Mouse (Mus musculus) right cerebral cortex, postnatal 4 days (tissue): Measurements from ENCODE around the gene Chst11.
A peak's percentile ranks its signal among the peaks of the same experiment; 100 is the strongest.
"Not testable (repeated sequence)": the region's sequence is repeated elsewhere in the genome, so short reads cannot be mapped to it uniquely, and the experiment has no call there.

Source experiments
- DNase-seq: peaks from one replicate; pipeline ENCODE4 v3.0.0-alpha.2; 2022

Chst11 gene

DNA sequence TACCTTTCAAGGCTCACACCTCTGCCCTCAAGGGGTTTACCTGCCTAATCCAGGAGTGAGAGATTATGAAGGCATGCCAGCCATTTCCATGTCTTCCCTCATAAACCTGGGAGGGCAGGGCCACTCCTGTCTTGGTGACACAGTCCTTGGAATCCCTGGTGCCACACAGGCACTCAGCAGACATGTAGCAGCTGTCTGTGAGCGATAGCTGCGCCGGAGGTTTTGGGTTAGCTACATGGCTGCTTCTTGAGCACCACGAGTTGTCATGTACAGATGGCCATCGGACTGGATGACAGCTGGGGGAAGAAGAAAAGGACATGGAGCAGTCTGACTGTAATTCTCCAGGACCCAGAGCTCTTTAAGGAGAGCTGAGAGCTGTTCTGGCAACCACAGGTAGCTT lies 129.3 kb downstream of the Chst11 start:
- DNase-seq = no peak

DNA sequence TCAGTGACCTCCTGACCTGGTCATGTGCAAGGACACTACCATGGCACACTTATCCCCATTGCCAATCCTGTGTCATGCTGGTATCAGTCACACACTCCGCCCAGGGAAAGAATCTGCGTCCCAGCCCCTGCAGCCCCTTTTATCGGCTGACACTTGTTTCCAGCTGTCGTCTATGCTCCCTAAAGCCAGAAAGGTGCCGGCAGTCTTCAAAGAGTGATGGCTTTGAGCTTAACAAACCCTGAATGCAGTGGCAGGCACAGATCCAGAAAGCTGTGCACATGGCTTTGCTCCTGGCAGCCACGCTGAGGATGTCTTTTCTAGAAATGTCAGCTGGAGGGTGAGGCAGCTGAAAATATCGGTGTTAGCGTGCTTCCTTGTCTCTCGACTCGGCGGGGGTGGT lies 131.6 kb downstream of the Chst11 start:
- DNase-seq = peak; percentile 52

DNA sequence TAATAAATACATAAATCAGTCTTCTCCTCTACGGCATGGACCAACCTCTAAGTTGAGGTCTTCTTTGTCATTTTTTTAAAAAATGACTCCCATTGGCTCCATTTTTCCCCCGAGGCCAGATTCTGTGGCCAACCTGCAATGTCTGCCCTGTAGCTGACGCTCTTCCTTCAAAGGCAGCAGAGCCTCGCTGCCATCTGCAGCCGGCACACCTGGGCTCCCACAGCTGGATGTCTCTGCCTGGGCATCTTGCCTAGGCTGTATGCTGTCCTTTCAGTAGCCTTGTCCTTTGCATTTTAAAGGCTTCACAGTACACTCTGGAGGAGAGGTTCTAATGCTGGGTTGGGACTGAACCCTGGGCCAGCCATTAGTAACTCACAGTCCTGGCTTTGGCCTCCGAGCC lies 132.6 kb downstream of the Chst11 start:
- DNase-seq = no peak

DNA sequence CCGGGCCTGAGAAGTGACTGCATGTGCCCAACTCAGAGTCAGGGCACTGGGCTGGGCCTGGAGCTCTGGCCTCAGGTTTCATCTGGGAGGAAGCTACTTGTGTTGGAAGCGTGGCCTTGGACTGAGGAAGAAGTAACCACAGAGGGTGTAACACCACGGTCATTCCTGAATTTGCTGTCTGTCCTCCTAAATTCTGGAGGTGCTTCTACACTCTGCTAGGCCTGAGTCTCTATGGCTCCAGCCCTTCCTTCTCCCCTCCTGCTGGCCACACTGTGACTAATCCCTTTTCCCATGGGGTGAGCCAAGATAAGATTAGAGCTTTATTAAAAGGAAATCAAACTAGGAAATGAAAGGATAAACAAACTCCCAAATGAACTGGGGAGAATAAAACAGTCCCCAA lies 133.3 kb downstream of the Chst11 start:
- no peak for DNase-seq

DNA sequence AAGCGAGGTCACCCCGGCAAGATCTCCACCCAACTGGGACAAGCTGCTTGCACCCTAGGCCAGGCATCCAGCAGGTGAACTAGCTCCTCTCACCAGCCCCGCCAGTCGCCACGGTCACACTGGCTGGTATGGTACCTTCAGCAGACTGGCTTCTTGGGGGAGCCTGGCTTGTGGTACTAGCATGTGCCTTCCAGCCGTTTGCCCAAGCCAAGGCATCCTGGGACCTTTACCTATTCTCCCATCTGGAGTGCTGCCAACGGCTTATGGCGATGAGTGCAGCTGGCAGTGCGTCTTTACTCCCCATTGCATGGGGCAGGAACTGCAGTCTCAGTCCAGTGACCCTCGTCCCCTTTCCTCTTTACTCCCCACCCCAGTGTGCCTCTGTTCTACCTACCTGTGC lies 133.7 kb downstream of the Chst11 start:
- no peak for DNase-seq

DNA sequence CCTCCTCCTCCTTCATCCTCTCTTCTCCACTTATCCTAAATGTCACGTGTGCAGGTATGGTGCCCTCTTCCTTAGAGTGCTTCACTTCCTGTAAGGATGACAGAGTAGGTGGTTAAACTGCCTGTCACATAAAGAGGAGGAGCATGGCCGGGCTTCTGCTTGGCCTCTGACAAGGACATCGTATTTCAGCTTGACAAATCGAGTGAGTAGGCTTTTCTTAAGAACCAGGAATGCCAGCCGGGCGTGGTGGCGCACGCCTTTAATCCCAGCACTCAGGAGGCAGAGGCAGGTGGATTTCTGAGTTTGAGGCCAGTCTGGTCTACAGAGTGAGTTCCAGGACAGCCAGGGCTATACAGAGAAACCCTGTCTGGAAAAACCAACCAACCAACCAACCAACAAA lies 134.2 kb downstream of the Chst11 start:
- DNase-seq = not testable (repeated sequence)

DNA sequence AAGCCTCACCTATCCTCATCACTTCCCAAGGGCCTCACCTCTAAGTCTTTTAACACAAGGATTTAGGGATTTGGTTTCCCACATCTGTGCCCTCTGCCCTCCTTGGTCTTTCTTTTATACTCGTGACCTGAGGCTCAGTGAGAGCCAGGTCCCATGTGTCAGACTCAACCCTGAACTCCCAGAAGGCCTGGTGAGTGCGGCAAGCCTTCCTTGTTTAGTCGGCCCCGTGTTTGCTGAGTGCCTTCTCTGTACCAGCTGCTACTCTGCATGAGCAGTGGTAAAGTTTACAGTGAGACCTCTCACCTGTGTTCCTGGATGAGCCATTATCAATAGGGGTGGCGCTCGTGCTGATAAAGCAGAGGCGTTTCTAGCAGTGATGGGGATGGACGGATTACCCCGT lies 134.6 kb downstream of the Chst11 start:
- no peak for DNase-seq

DNA sequence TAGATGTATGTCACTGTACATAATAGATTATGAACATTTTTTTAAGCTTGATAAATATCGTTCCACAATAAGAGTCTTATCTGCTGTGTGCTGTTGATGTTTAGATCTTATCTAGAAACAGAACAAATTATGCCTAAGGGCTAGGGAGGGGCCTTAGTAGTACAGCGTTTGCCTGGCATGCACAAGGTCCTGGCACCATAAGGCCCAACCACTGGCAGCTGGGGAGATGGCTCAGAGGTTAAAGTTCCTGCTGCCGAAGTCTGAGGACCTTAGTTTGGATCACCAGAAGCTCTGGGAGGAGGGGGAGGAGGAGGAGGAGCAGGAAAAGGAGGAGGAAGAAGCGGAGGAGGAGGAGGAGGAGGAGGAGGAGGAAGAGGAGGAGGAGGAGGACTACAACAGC lies 135.6 kb downstream of the Chst11 start:
- no peak for DNase-seq

DNA sequence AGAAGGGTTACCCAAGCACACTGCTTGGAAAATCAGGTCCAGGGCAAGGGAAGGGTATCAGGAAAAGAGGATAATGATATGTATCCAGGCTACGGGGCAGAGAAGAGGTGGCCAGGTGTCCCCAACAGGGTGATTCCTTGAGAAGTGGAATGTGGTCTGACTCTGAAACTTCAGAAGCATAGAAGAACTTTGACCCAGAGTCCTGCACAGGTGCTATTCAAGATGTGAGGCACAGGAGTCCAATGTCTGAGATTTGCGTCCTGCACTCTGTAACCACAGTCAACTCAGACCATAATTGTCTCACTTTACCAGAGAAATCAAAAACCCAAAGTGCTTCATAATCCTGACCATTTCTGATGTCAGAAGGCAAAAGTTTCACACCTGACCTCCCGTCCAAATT lies 139.3 kb downstream of the Chst11 start:
- DNase-seq = no peak

DNA sequence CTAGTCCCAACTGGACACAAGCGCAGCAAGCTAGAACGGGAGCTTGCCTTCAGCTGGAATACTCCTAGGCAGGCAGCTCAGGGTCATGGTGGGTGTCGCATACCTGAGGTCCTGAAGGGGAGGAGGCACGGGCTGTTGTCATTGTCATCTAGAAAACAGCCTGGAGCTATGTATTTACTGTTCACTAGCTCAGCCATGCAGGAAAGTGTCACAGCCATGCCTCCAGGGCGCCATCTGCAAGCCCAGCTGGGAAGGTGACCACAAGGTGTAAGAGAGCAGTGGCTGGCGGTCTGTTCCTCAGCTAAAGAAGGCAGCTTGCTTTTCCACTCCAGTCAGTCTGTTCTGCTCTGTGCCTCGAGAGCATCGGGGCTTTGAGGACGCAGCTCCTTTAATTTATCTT lies 141.1 kb downstream of the Chst11 start:
- DNase-seq = no peak

DNA sequence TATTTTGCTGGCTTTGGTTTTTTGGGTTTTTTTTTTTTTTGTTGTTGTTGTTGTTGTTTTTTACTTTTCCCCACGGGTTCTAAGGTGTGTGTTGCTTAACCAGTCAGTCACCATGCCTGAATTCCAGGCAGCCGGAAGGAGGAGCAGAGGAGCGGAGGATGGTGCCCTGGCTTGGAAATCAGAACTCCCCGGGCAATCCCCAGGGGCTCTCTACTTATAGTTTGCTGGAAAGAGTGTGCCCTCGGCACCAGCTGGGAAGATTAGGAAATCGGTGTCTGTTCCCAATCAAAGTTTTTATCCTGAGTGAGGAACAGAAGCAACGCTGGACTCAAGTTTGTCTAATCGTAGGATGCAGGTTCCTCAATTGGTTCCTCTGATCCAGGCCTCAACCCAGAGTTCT lies 143.1 kb downstream of the Chst11 start:
- DNase-seq = no peak

DNA sequence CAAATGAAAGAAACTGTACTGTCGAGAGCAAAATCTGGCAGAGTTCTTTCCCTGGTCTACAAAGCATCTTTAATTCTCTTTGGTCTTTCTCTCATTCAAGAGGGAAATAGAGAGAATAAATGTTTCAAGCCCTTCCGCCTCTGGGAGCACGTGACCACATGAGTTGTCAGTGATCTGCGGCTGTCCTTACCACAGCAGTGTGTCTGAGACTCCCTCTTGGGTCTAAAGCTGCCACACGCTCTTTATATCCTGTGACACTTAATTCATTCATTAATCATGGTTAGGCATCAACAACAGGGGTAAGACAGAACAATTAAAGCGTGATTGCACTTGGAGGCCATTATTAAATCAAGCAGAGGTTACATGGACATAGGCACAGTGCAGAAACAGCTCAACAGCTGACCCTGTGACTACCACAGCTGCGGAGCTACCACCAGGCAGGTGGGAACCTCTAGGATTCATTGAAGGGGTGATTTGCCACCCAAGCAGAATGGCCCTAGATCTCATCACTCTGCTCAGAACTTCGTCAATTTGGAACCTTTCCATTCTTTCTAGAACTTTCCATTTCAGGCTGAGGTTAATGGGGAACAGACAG lies 144.4 kb downstream of the Chst11 start:
- no peak for DNase-seq

DNA sequence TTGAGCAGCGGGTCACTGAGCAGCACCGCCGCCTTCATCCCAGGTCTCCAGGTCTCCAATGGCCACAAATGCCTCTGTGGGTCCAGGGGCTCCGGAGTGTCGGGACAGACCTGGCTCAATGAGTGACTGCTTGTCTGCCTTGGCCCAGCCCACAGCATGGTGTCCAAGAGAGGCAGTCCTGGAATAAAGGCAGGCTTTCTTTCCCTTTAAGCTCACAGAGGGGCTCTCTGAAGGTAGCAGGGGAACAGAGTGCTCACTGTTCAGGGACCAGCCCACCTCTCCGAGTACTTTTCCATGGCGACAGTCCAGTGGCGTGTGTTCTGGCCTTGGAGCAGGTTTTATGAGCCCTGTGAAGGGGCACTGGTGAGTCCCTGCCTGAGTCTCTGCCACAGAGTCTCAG lies 145.3 kb downstream of the Chst11 start:
- no peak for DNase-seq

DNA sequence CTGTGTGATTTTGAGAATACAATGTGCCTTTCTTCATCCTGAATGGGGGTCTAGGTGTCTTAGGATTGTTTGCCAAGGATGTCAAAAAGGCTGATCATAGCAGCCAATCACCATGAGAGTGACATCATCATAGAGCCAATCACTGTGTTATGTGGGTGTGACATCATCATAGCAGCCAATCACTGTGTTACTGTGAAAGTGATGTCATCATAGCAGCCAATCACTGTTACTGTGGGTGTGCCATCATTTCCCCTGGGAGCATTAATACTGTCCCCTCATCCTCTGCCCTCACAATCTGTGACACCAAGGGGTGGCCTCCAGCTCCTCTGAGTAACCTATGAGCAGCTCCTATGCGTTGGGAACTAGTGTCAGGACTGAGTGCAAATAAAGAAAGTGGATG lies 146.6 kb downstream of the Chst11 start:
- no peak for DNase-seq

DNA sequence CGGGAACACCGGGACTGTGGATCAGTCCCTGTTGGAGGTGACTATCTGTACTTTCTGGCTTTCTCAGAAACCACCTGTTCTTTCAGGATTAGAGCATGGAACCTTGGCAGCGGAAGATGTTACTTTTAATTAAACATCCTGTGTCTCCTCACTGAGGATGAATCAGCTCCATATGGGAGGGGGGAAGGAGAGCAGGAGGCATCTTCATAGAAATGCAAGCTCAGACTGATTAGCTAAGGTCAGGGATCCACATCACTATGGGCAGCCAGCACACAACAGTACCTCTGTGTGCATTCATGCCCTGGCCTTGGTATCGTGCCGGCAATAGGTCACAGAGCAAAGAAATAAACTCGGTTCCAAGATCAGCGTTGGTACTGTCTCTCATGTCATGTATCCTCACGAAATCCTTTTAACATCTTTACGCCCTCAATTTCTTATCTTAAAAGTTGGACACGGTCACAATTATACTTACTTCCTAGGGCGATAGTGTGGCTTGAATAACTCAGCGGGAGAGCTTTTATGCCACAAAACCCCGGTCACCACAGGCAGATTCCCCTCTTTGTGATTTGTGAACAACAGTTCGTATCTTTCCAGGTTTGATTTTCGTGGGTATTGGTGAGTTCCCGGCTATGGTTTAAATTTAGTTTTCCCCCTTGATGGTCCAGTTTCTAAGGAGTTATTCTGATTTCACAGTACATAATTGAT lies 148.7 kb downstream of the Chst11 start:
- DNase-seq = no peak

DNA sequence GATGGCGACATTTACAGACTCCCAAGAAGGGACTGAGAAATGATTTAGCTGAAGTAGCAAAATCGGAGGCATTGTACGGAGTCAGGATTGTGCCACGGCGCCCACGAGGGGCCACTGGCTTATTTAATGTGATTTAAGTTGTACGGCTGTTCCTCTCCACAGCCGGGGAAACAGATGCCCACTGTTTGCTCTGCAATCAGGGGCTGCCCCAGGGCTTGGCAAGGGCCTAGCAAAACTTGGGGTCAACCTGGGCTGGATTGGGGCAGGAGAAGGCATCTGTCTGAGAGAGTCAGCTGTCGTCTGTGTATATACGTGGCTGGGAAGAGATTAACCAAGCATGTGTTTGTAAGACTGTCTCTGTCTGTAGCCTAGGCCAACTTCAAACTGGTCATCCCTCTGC lies 149.6 kb downstream of the Chst11 start:
- DNase-seq = no peak

DNA sequence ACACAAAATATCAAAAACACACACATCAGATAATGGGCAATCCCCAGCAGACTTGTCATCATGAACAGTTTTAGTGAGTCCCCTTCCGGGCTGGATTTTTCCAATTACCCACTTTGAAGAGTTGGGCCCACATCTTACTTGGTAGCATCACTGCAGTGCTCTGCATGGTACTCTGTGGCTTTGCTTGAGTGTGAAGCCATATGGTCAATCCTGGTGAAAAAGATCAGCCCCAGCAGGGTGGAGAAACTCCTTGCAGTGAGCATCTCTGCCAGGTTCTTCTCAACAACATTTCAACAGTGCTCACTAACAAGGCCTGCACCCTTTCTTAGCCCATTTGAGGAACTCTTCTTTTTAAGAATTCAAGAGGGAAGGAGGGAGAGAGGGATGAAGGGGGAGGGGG lies 150.7 kb downstream of the Chst11 start:
- no peak for DNase-seq

DNA sequence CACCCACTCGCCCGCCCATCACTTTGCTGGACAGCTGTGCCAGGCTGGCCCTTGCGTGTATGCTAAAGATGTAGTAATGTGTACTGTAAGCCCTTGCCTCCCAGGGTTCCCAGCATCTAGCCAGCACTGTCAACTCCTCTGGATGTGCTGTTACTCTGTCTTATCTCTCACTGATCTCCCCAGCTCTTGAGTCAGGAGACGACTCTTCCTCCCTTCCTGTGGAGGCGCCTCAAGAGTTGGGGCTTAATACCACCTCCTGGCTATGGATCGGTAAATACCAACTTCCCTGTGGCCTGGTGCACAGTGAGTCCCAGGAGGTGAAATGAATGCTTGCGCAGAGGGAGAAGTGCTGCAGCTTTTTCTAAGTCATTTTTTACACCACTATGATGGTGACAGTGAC lies 151.8 kb downstream of the Chst11 start:
- no peak for DNase-seq

DNA sequence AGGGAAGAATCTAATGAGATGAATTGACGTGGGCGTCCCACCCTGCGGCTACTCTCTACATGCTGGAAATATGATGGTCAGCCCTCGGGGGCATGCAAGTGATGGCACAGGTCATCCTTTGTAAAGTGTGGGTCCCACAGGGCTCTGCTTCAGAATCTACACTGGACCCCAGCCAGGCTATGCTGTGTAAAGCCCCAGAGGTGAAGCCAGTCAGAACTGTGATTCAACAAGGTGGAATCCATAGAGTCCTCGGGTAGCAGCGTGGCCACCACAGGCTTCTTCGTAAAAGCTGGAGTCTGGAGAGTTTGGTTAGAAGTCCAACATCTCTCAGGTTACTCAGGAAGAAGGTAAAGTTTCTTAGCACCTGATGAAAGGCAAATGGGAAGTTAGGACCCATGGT lies 154.0 kb downstream of the Chst11 start:
- DNase-seq = no peak

DNA sequence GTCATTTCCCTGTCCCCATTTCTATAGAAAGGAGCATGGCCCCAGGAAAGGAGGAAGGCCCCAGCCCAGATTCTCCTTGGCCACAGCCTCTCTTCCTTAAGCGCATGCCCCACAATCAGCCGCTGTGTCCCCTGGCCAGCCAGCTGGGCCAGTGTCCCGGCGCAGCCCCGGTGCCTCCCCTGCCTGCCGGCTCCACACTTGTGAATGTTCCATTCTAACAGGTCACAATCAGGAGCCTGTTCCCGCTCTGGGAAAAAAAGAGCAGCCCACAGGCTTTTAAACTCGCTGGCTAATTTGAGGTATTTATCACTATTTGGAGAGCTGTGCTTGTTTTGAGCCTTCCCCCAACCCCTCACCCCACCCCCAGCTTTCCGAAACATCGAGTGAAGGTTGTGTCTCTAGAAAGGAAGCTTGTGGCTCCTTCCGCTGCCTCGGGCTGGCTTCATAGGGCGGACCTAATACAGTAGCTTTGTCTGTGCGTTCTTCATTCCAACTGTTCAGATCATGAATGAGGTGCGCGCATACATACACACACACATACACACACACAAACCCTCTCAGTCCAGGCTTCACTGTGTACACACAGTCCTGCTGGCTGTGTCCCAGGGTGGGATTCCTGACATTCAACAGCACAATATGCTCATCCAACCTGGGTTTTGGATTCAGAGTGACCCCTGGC lies 155.1 kb downstream of the Chst11 start:
- peak; percentile 40 for DNase-seq

DNA sequence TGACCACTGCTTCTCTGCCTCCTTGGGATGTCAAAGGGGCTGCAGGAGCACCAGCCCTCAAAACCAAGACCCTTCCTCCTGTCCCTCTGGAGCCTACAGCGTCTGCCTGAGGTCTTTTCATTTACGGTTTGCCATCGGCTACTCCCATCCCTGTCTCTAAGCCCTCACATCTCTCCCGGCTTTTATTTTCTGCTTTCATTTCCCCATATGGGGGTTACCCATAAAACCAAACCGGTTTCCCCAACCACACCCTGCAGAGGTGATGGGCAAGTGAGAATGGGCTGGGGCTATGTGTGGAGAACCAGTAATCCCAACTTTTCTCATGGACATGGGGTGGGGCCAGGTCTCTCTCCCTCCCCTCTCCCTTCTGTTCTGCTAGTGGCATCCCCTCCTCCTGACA lies 156.1 kb downstream of the Chst11 start:
- DNase-seq = no peak

DNA sequence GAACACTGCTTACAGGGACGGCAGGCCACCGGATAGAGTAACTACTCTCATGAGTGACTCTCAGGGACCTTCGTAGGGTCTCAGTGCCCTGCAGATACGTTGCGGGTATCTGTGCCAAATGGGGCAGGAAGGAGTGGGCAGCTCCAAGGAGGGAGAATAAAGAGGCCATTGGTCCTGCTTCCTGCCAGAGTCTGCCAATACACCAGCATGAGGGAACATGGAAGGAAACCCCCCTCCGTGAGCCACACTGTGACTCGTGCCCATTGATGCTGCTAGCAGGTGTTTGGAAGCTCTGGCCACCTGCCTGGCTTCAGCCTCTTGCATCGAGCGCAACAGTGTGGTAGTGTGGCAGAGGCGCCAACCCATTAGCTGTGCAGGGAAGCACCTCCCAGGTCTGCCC lies 157.8 kb downstream of the Chst11 start:
- peak; percentile 25 for DNase-seq

DNA sequence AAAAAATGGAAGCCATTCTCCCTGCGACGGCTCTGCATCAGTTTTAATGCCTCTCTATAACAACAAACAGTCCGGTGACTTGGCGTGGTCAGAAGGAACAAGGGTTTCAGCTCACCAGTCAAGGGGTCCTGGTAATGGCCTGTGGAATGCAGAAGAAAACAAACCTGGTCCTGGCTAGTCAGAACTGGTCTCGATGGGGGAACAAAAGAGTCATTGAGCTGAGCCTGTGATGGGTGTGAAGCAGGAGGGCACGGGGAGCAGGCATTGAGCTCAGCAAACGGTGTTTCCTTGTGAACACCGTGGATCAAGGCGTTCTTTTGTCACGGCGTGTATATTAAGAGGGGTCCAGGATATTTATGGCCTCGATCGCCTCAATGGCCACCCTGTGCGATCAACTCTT lies 160.5 kb downstream of the Chst11 start:
- no peak for DNase-seq

DNA sequence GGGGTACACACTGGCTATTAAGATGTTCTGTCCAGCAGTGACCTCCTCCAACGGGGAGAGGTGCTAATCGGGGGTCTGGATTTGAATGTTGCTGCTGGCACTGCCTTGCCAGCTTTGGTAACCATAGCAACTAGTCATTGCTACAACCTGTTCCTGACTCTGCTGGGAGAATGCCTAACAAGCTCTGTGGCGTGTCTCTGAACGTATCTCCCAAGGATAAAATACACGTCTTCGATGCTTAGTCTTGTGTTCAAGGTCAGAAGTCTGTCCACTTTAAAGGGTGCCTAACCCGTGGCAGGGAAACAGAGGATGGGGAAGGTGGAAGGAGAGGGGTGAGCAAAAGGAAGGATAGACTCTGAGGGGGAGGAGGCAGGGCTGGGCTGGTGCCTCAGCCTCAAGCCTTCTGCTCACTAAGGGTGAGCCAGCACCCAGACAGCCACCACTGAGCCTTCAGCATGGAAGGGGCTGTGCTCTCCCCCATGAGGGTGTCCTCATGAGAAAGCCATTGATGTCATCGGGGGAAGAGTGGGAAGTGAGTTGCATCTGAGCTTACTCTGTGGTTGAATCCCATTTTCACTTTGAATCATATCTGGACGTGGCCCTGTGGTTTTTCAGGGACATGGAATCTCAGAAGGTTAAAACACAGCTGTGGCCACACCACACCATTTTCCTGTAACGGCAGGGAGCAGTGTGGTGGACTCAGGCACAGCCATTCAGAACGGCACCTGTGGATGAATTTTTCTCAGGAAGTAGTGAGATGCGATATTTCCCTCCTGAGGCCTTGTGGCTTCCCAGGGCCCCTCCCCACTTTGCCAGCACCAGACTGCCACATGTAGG lies 164.3 kb downstream of the Chst11 start:
- DNase-seq = no peak
